Mouse (Mus musculus): ENCODE data around the gene Cbarp.

The Cbarp gene

GRCm38 (mm10) chr10:80140666-80141035, at the start of gene Cbarp:
TSS of gene Cbarp (minus strand) at chr10:80140835.
- DNase-seq (ENCODE audit: low spot score) = no peak

- no peak for DNase-seq (ENCODE audit: low spot score)
These were observed 49.4 kb upstream of the Cbarp start for GRCm38 (mm10) chr10:80189999-80190398.

DNA sequence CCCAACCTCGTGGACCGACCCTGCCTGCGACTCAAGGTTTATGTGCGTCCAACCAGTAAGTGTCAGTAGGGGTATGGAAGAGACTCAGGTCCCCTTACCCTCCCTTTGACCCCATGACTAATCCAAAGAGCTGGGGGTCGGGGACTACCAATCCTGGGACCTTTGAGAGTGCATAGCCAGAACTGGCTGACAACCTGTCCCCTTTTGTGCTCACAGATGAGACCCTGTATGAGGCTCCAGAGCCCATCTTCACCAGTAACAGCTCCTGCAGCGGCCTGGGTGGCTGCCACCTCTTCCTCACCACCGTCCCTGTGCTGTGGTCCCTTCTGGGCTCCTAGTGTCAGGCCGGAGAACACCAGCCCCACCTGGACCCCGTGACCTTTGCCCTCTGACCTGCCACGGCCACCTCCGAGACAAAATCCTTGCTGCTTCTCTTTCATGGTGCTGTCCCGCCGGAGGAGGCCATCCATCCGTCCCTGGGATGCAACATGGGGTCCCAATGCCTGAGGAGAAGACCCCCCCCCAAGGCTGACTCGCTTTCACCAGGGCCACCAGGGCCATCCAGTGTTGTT, 47.9 kb upstream of the Cbarp start:
- DNase-seq (ENCODE audit: low spot score) = no peak

- no peak for DNase-seq (ENCODE audit: low spot score)
These were observed 47.1 kb upstream of the Cbarp start for GRCm38 (mm10) chr10:80187739-80188138.

- no peak for DNase-seq (ENCODE audit: low spot score)
These were observed 46.0 kb upstream of the Cbarp start for GRCm38 (mm10) chr10:80186649-80187048.

DNA sequence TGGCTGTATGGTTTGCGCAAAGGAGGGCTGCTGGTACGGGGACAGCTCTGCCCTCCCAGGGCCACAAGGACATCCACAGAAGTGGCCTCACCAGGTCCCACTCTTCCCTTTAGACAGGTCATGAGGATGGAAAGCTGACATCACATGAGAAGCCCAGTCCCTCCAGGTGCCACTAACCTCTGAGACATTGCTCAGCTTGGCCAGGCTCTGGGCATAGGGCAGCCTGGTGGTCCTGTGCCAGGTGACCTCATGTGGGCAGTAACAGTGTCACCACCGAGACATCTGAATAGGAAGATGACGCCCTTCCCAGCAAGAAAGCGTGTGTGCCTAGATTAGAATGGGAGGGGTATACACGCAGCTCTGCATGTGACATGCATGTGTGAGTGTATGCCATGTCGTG, 41.9 kb upstream of the Cbarp start:
- no peak for DNase-seq (ENCODE audit: low spot score)

GRCm38 (mm10) chr10:80180823-80181222, 40.2 kb upstream of the Cbarp start:
- DNase-seq (ENCODE audit: low spot score) = no peak

DNA sequence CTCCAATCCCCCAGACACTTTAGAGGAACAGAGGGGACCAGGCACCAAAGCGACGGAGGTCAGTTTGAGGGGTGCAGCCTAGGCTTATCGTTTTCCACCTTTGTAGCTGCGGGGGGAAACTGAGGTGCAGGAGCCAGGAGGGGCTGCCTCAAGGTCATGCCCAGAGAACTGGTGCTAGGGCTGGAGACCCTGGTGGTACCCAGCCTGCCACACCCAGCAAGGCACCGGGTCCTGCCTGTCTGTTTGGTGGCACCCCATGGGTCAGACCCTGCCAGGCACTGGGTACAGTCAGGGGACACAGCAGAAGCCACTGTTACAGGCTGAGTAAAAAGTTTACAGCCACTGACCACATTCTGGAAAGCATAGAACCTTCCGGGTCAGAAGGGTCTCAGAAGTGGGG, 39.7 kb upstream of the Cbarp start:
- no peak for DNase-seq (ENCODE audit: low spot score)

DNA sequence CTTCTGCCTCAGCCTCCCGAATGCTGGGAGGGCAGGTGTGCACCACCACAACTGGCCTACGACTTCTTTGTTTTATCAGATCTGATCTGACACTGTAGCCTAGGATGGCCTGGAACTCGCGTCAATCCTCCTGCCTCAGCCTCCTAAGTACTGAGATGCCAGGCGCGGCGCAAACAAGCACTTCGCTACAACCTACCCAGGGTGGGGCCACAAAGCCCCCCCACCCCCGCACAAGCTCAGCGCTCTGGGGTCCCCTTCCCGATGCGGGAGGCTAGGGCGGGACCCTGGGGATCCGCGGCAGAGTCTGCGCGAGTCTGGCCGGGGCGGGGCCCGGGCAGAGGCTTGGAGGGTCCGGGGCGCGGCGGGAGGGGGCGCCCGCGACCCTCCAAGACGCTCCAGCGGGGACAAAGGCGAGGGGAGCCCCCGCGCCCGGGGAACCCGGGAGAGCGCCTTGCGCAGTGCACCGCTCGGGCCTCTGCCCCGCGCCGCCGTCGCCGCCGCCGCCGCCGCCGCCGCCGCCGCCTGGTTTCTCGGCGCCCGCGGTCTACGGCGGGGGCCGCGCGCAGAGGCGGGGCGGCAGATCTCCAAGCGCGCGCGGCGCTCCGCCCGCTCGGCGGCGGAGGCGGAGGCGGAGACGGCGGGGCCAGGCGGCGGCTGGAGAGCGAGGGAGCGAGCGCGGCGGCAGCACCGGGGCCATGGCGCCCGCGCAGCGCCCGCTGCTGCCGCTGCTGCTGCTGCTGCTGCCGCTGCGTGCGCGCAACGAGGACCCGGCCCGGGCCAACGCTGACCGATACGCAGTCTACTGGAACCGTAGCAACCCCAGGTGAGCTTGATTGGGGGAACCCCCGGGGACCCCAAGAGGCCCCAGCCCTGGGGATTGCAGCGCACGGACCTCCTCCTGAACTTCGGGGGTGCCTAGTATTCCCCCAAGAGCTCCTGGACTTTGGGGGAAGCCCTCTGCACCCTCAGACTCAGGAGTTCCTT, 38.7 kb upstream of the Cbarp start, which contains the start of gene Efna2:
TSS of gene Efna2 (plus strand) at position 415 of the 984 bp plus-strand sequence.
- DNase-seq (ENCODE audit: low spot score) = no peak

DNA sequence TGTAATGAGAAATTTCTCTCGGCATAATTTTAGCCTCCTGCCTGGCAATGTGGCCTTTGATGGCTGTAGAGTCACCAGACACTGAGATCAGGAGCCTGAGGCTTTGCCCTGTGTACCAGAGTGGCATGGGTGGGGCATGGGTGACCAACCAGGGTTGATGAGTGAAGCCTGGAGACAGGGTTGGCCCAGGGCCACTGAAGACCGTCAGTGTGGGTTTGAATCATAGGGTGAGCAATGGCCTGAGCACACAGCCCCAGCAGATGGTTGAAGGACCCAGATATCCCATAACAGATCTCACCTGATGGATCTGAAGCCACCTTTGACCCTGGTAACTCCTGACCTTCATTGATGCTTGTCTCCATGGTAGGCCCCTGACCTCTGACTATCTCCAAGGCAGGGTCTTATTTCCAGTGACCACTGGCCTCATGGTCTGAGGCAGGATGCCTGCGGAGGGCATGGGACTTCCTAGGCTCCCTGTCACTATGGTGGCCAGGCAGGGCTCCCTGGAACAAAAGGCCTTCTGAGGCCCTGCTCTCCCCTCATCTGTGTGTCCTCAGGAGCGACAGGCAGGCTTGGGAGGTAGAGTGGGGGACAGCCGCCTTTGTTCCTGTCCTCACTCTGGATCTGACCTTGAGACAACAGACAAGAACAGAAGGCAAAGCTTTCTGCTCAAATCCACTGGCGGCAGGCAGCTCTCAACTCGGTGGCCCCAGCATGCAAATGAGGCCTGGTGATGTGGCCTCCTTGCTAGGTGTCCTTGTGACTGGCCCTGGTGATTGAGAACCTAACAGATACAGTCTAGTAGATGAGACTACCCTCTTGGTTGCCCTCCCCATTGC, 37.0 kb upstream of the Cbarp start:
- DNase-seq (ENCODE audit: low spot score) = no peak

GRCm38 (mm10) chr10:80176270-80176834, 35.7 kb upstream of the Cbarp start:
- no peak for DNase-seq (ENCODE audit: low spot score)

DNA sequence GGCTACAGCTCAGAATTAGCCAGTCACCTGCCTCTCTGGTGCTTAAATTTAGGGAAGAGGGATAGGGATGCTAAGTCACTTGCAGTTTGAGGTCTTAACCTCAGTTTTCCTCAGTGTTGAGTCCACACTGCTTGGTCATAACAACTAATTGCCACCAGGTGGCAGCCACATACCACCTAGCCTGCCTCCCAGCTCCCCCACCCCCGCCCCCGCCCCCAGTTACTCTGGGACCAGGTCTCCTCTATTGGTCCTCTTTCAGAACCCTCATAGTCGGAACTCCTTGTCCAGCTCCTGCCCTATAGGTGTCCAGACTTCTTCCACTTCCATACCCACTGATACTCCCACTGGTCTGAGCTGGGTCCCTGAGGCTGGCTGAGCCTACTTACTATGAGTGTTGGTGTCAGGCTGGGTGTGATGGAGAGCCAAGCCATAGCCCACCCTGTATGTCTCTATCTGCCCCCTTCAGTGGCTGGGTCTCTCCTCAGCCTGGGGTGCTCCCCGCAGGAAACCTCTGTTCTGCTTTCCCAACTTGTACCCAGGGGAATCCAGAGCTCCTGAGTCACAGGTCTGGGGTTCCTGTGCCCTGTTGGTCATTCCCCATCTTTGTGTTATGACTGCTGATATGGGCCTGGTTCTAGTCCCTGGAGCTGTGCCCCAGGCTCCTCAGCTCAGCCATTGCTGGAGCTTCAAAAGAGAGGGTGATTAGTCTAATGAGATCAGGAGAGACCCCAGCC, 35.1 kb upstream of the Cbarp start:
- no peak for DNase-seq (ENCODE audit: low spot score)

GRCm38 (mm10) chr10:80174705-80175104, 34.1 kb upstream of the Cbarp start:
- no peak for DNase-seq (ENCODE audit: low spot score)

DNA sequence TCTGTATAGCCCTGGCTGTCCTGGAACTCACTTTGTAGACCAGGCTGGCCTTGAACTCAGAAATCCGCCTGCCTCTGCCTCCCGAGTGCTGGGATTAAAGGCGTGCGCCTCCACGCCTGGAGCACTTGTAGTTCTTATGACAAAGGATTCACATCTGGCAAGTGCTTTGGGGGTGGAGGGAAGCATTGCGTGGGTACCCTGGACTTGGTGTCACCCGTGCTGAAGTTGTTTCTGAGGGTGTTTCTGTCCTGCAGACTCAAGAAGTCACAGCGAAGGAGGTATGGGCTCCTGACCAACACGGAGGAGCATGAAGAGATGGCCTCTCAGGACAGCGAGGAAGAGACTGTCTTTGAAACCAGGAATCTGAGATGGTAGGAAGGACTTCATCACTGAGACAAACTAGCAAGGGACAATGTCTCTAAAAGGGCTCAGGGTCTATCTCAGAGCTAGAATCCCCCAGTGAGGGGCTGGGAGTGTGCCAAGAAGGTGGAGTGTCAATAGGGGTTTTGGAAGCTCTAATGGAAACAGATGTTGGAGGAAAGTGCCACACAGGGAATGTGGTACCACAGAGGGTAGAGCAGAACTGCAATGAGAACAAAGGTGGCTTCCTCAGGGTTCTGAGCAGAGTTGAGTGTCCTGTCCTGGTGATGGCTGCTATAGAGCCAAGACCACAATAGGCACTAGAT, 33.5 kb upstream of the Cbarp start:
- no peak for DNase-seq (ENCODE audit: low spot score)

DNA sequence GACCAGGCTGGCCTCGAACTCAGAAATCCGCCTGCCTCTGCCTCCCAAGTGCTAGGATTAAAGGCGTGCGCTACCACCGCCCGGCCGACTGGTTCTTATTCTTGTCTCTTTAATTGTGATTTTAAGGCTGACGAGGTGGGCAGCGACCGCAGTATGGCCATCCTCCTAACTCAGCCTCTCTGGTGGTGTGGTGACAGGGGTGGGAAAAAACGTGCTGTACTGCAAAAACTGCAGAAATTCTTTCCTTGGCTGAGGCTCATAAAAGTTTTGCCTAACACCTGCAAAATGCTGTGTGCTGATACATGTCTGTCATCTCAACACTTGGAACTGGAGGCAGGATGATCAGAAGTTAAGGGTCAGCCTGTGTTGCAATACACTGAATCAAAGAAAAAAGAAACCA, 32.7 kb upstream of the Cbarp start:
- no peak for DNase-seq (ENCODE audit: low spot score)

GRCm38 (mm10) chr10:80172527-80173292, 32.1 kb upstream of the Cbarp start, which contains the start of gene 1600002K03Rik:
TSS of gene 1600002K03Rik (plus strand) at chr10:80172944.
- peak; percentile 93 for DNase-seq (ENCODE audit: low spot score)

DNA sequence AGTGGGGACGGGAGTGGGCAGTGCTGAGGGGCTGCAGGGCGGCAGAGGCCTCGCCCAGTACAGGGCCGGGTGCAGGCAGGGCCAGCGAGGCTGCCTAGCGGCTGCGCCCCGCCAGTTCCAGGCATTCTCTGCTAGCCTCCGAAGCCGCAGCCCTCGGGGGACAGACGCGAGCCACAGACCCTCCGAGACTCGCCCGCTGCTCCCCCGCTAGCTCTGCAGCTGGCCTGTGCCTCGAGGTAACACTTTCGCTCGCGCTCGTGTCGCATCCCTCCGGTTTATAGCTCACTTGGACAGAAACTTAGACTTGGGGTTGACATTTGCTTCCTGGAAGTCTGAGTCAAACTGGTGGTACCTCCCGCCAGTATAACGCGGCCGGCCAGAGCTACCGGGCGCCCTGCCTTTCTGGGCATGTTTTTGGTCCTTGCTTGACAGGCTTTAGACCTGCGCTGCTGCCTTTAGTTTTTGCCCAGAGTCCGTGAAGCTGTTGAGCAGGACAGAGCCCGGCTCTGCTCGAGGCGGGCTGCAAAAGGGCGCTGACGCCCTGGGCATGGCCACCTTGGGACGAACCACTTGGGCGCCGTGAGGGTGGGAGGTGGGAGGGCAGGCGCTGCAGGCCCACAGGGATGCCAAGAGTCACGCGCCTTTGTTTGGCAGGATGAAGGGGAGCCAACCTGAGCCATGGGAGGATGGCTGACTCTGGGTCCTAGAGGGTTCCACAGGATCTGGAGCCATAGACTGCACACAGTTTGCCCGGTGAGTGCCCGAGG, 31.3 kb upstream of the Cbarp start:
- DNase-seq (ENCODE audit: low spot score) = no peak

DNA sequence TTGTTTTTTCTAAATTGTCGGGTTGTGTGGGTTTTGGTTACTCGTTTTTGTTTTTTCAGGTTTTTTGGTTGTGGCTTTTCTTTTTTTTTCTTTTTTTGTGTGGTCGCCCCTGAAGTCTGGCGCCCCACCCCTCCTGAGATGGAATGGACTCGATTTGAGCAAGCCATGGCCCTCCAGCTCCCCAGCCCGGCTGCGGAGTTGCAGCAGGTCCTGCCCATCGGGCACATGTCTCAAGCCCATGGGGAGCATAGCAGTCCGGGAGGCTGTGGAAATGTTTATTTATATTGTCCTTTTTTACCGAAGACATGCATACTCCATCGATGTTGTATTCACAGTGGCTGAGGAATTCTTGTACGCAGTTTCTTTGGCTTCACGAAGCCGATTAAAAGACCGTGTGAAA, 30.6 kb upstream of the Cbarp start:
- no peak for DNase-seq (ENCODE audit: low spot score)

GRCm38 (mm10) chr10:80170601-80171021, 30.0 kb upstream of the Cbarp start:
- no peak for DNase-seq (ENCODE audit: low spot score)

All from layer of hippocampus, adult 11-12 months (tissue).